Mouse (Mus musculus) yolk sac, embryonic 10.5 days (tissue): ENCODE data around the gene Lrp1.

Experiments used
- DNase-seq: peaks from one replicate; pipeline ENCODE4 v3.0.0-alpha.2; 2017; ENCODE audit warnings: low spot score

Gene Lrp1

GRCm38 (mm10) chr10:127500042-127500441 lies 120.9 kb downstream of the Lrp1 start:
- no peak for DNase-seq

- no peak for DNase-seq
These were observed 121.4 kb downstream of the Lrp1 start for GRCm38 (mm10) chr10:127499516-127499915.

GRCm38 (mm10) chr10:127496156-127496555 lies 124.8 kb downstream of the Lrp1 start:
- DNase-seq: no peak

- no peak for DNase-seq
These were observed 128.8 kb downstream of the Lrp1 start for GRCm38 (mm10) chr10:127492118-127492517.

GRCm38 (mm10) chr10:127491128-127491512 lies 129.8 kb downstream of the Lrp1 start:
- no peak for DNase-seq

- DNase-seq: no peak
These were observed 130.5 kb downstream of the Lrp1 start for GRCm38 (mm10) chr10:127490160-127491127.

- DNase-seq: no peak
These were observed 132.1 kb downstream of the Lrp1 start for GRCm38 (mm10) chr10:127488856-127489255.
